8 mouse cellular contexts compared by ENCODE assay signal in the genomic region with DNA sequence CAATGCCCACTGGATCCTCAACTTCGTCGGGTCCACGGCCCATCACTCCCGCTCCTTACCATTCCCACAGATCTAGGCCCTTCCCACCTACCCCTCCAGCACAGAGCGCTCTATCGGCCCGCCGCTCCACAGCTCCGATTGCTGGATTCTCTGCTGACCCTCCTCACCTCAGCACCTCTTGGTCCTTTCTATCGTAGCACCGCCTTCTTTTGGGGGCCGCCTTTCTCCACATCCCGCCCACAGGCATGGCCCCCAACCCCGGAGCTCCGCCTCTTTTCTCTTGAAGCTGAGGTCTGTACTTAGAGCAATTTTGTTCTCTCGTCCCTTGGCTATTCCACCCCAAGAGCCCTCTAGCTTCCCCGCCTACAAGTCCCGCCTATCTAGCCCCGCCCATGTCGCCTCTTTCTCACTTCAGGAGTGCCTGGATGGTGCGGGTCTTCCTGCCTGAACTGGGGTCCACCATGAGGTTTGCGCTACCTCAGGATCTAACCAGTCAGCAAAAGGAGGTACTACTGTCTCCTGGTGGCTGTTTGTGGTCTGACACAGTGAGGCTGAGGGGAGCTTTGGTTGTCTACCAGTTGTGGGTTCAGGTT. TPM values are rescaled to one million over a fixed set of nuclear protein-coding genes. Genes with fewer than 3 reads are reported as not detected.
DNase-seq lines count a peak whose midpoint lies in the region; ATAC-seq and TF ChIP-seq lines count a peak whose summit lies in the region.

A gene (minus strand): TSS at position 155 of the 593 bp plus-strand sequence.

- 0 out of 2 replicates have a peak, but pooled peaks cover 3% of the 10 kb centered on the region for H3K4me1 ChIP-seq in intestine, postnatal 0 days (replicated peaks; ENCODE audit: control insufficient read depth, insufficient read depth, low read length)
- peaks cover 31% of the 10 kb centered on the region for H3K4me1 ChIP-seq in midbrain, embryonic 10.5 days

- peak within 1 kb of the TSS; percentile 28; the same call in 1 of the 2 replicates for H3K27ac ChIP-seq in intestine, postnatal 0 days (ENCODE audit: low read depth, low read length)
- peak within 1 kb of the TSS; percentile 85 for H3K27ac ChIP-seq in midbrain, embryonic 10.5 days (replicated peaks)

- intact Hi-C loops in gastrocnemius, postnatal 14 days (cut with DNase I; ENCODE audit: low total_unique reads) = no loop called here
- intact Hi-C loops in left cerebral cortex, postnatal 4 days (cut with DNase I) = loop anchor here (10.0 kb wide), 1 partner anchor 147 kb away; a partner anchor contains a TSS

- ATAC-seq in intestine, postnatal 0 days = peak; percentile 8; the same call in 1 of the 2 replicates

- H3K4me3 ChIP-seq in intestine, postnatal 0 days (ENCODE audit: low read depth, low read length) = peak within 1 kb of the TSS; percentile 65
- H3K4me3 ChIP-seq in midbrain, embryonic 10.5 days = peak within 1 kb of the TSS; percentile 81

- no peaks in the 10 kb centered on the region for H3K9me3 ChIP-seq in intestine, postnatal 0 days (ENCODE audit: control insufficient read depth)
- H3K9me3 ChIP-seq in midbrain, embryonic 10.5 days (replicated peaks) = no peaks in the 10 kb centered on the region

- DNase-seq in right cerebral cortex, adult 18-20 months = peak; percentile 63
- no peak for DNase-seq in right cerebral cortex, postnatal 25 days
- peak; percentile 68 to 75 for DNase-seq in cerebellum, postnatal 14 days
- peak; percentile 62 for DNase-seq in gastrocnemius, postnatal 14 days
- DNase-seq in left cerebral cortex, postnatal 4 days = peak; percentile 63
- DNase-seq in midbrain, embryonic 10.5 days (ENCODE audit: low spot score) = peak; percentile 60
- peak; percentile 40 to 66 for DNase-seq in spleen, postnatal 36 days (ENCODE audit: low spot score in 2 of 2)

- H3K4me2 ChIP-seq in intestine, postnatal 0 days (replicated peaks; ENCODE audit: low read depth) = peak within 1 kb of the TSS; percentile 100

- under 1% methylated on average over 22 of the region's 22 CpGs for WGBS in intestine, postnatal 0 days
- under 1% methylated on average over 22 of the region's 22 CpGs for WGBS in midbrain, embryonic 10.5 days

- H3K9ac ChIP-seq in intestine, postnatal 0 days (ENCODE audit: low read depth, low read length) = peak within 1 kb of the TSS; percentile 34; the same call in 1 of the 2 replicates

- TF ChIP-seq CTCF in intestine, postnatal 0 days (IDR thresholded peaks at IDR 0.05; ENCODE audit: low read depth) = peak; percentile 81

- peaks cover 6% of the 10 kb centered on the region; the same call in 1 of the 2 replicates for H3K27me3 ChIP-seq in intestine, postnatal 0 days (replicated peaks; ENCODE audit: control insufficient read depth, insufficient read depth, low read length)
- H3K27me3 ChIP-seq in midbrain, embryonic 10.5 days (ENCODE audit: low read depth, poor library complexity, severe bottlenecking) = peaks cover 46% of the 10 kb centered on the region

- H3K36me3 ChIP-seq in intestine, postnatal 0 days (ENCODE audit: control insufficient read depth, insufficient read depth) = no peaks in the 10 kb centered on the region
- no peaks in the 10 kb centered on the region for H3K36me3 ChIP-seq in midbrain, embryonic 10.5 days

RNA-seq across cellular contexts. Expression of the gene that starts here (rescaled TPM):
- total RNA-seq in gastrocnemius, postnatal 14 days (2021) = 1 to 10 TPM; 2.0 to 2.3 TPM
- polyA plus RNA-seq in intestine, postnatal 0 days (2015; fragmentation: Nextera tagmentation; extraction: Ambion mirVana) = 5.9 and 6.3 TPM in 2 replicates
- total RNA-seq in left cerebral cortex, postnatal 4 days (2021) = 100 to 1,000 TPM; 158 to 162 TPM
- 10.3 and 11.1 TPM in 2 replicates for polyA plus RNA-seq in midbrain, embryonic 10.5 days (2016; fragmentation: Nextera tagmentation; extraction: Ambion mirVana)

Comparison
In these comparisons a context has a peak if more than half of its experiments do, and no peak if none do; other contexts are left out.
1. RNA of the gene that starts here (total RNA-seq): 158 to 162 TPM in left cerebral cortex, postnatal 4 days; 2.0 to 2.3 TPM in gastrocnemius, postnatal 14 days; every median in the first group is over 10 times any median in the second.